Mouse (Mus musculus) layer of hippocampus, adult 2 months (tissue): ENCODE data around the gene Rsc1a1. TPM values are rescaled to one million over a fixed set of nuclear protein-coding genes. Genes with fewer than 3 reads are reported as not detected.

ENCODE experiments used
- DNase-seq, 2 experiments: peaks; one replicate each; pipeline ENCODE4 v3.0.0; 2022; ENCODE audit warnings: low spot score in 2 of 2
- H3K27ac ChIP-seq: fragments of 200-600 bp; 2 replicates; pipeline ENCODE4 v1.8.1; 2022
- H3K4me3 ChIP-seq: fragments of 200-600 bp; 2 replicates; pipeline ENCODE4 v1.8.1; 2022; ENCODE audit warnings: mild to moderate bottlenecking
- CTCF ChIP-seq: fragments of 200-600 bp; conservative IDR thresholded peaks from 2 replicates; pipeline ENCODE4 v1.8.1; 2022; ENCODE audit warnings: antibody characterized with exemption, mild to moderate bottlenecking, moderate library complexity
- total RNA-seq, 2 experiments: library from RNA; stranded (reverse); gene quantifications; 2 replicates each; pipeline ENCODE4 v1.2.3; 2021

Rsc1a1 gene
- total RNA-seq, 2 experiments from 2014 or later, result not detected

DNA sequence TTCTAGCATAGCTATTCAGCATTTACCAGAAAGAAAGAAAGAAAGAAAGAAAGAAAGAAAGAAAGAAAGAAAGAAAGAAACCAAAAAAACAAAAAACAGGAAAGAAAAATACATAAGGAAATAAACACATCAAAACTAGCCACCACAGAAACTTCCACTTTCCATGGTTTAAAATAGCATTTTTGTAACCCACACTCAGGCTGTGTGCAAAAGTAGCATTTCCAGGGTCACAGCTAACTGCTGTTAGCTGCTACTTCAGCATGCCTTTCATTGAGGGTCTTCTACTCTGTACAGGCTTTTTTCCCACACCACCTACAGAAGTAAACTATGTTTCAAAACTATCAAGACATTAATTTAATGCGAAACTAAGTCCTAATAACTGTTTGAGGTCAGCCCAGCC, 33.9 kb upstream of the Rsc1a1 start:
- TF ChIP-seq CTCF, result no peak
- no peak for DNase-seq
- Histone ChIP-seq H3K27ac (peak overlapping the region; percentile 46), H3K4me3 (no peak overlapping the region)

DNA sequence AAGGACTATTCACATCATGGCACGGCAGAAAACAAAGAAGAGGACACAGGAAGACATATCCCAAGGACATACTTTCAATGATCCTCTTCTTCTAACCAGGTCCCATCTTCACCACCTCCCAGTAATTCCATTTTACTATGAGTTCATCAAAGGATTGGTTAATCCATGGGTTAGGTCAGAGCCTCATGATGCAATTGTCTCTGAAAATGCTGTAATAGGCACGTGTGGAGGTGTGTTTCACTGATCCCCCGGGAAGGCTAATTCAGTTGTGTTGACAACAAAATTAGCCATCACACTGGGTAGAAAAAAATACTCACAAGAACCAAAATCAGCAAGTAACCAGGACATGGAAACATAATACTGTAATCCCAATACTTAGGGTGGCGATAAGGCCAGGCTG, 32.2 kb upstream of the Rsc1a1 start:
- no peak for TF ChIP-seq CTCF
- Histone ChIP-seq H3K4me3 (no peak overlapping the region), H3K27ac (no peak overlapping the region)
- no peak for DNase-seq

DNA sequence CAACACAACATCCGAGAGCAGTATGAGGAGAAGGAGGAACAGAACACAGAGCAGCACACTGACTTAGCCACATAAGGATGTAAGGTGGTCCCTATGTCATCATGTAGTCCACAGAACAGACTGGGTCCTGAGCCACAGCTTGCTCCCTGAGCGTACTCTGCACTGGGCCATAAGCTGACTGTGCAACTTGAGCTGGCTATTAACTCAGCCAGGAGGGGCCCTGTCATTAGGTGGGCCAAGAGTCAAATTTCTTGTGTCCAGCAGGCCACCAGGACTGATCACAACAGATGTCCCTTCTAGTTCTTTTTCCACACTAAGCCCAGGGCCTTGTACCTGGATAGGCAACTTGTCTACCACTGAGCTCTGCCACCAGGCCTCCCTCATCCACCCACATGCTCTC, 29.6 kb upstream of the Rsc1a1 start:
- Histone ChIP-seq H3K4me3 (no peak overlapping the region), H3K27ac (peak overlapping the region; percentile 46; the same call in 1 of the 2 replicates)
- TF ChIP-seq CTCF, result no peak
- no peak for DNase-seq

DNA sequence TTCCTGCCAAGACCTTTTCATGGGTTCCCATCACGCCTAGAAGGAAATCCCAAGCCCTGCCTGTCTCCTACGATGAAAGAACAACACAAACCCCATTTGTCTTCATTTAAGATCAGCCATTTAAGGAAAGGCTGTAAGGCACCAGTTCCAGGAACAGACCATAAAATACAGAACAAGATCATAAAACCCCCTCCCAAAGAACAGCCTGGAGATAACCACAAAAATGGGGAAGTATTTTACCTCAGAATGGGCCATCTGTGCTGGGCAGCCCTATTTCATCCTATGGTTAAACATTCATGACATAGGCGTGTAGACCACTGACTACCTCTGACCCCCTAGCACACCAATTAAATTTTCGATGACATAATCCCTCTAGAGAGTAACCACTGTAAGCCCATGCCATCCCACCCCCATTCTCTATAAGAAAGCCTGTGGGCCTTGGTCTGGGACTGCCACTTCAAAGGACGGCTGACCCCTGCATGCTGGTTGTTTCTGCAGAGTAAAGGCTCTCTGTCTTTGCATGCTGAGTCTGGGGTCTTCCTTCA, 28.3 kb upstream of the Rsc1a1 start:
- no peak for TF ChIP-seq CTCF
- Histone ChIP-seq H3K4me3 (no peak overlapping the region), H3K27ac (no peak overlapping the region)
- no peak for DNase-seq

DNA sequence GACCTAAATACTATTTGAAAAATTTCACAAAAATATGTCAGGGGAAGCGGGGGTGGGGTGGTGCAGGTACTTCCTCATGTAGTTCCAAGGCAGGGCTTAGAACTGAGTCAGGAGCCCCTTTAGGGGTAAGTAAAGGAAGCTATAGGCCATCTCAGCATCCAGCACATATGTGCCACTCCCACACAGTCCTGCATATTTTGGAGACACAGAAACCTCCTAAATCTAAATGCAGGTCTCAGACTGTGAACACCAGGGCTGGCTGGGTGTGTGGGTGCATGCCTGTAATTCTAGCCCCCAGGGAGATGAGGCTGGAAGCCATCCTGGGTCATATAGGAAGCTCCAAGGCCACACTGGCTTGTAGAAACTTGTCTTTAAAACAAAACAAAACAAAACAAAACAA, 25.9 kb upstream of the Rsc1a1 start:
- no peak for DNase-seq
- no peak overlapping the region for H3K27ac ChIP-seq
- TF ChIP-seq CTCF, result no peak
- no peak overlapping the region for H3K4me3 ChIP-seq

DNA sequence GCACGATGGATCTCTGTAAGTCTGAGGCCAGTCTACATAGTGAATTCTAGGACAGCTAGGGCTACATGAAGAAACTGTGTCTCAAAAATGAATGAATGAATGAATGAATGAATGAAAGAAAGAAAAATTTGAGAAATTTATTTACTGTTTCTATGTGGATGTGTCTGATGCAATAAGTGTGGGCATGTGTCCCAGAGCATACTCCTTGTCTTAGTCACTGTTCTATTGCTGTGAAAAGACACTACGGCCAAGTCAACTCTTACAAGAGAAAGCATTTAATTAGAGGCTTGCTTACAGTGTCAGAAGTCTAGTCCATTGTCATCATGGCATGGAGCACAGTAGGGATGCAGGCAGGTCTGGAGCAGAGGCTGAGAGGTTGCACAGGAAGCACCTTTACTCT, 23.6 kb upstream of the Rsc1a1 start:
- no peak overlapping the region for H3K27ac ChIP-seq
- DNase-seq, result no peak
- no peak overlapping the region for H3K4me3 ChIP-seq
- no peak for TF ChIP-seq CTCF

DNA sequence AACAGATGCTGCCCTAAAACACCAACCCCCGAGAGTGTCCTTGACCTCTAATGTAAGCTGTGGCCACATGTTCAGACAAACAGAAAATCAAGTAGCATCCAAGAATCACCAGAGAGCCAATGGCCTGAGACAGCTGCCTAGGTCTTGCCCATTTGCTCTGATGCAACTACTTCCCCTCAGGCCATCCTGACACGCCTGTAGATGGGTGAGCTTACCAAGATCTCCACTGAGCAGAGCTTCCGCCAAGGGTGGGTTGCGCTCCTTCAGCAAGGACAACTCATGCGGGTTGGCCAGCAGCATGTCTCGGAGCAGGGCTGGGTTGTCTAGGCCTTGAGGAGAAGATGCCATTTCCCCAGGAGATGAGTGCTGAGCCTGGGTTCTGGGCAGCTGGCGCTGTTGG, 22.6 kb upstream of the Rsc1a1 start:
- Histone ChIP-seq H3K27ac (no peak overlapping the region), H3K4me3 (no peak overlapping the region)
- DNase-seq, result no peak
- no peak for TF ChIP-seq CTCF

DNA sequence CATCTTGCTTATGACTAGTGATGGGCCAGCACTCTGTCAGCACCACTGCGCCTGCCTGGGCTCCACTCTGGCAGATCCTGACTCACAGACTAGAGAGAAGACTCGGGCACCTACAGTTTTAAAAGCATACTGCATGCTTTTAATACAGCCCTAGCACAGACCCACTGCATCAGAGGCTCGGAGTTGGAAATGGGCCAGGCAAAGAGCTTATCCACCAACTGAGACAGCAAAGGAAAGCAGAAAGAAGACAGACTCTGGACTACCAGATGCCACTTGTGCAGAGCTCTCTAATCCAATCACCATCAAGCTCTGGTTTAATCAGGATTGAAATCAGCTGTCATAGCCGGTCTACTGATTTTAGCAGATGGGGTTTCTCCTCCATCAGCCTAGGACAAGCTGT, 19.9 kb upstream of the Rsc1a1 start:
- H3K4me3 ChIP-seq, result no peak overlapping the region
- DNase-seq, result peak; percentile 76 to 91
- peak overlapping the region; percentile 80 for H3K27ac ChIP-seq
- peak; percentile 61 for TF ChIP-seq CTCF

DNA sequence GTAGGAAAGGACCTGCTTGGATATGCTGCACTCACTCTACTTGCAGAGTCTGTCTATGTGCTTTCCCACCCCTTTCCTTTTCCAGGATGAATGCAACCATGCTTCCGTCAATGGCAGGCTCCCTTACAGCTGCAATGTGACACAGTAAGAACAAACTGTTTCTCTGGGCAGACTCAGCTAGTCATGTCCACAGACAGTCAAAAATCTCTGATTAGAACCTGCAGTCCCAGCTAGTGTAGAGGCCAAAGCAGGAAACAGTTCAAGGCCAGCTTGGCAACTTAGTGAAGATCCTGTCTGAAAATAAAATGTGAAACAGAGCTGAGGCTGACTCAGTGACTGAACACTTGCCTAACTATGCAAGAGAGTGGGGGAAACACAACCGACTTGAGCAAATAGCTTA, 19.2 kb upstream of the Rsc1a1 start:
- TF ChIP-seq CTCF, result no peak
- Histone ChIP-seq H3K27ac (peak overlapping the region; percentile 80), H3K4me3 (no peak overlapping the region)
- no peak for DNase-seq

DNA sequence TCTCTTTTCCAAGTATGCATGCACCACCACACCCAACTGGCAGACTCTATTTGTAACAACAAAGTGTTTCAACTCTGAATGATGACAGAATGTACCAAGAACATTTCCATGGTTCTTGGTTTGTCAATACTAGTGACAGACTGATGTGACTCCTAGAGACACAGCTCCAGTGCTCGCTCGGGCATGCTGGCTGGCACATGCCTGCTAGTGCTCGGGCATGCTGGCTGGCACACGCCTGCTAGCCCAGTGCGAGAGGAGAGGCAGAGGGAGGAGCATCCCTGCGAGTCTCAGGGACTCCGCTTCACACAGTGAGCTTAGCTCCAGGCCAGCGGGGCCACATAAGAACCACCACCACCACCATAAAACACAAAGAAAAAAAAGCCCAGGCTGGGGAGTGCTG, 9.3 kb upstream of the Rsc1a1 start:
- TF ChIP-seq CTCF, result no peak
- H3K27ac ChIP-seq, result 0 out of 2 replicates have a peak overlapping the region, but pooled peaks have one; percentile 1

DNA sequence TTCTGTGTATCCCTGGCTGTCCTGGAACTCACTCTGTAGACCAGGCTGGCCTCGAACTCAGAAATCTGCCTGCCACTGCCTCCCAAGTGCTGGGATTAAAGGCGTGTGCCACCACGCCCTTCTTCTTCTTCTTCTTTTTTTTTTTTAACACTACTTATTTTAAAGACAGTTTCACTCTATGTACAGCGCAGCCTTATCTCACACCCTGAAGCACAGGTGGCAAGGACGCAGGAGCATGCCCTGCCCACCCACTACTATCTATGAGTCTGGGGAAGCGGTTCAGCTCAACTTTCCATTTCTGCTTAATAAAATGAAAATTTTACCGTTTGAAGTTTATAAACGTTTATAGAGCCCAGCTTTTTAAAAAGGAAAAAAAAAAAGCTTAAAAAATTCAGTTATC, 3.1 kb upstream of the Rsc1a1 start:
- TF ChIP-seq CTCF, result no peak
- H3K4me3 ChIP-seq, result no peak overlapping the region
- no peak for DNase-seq
- no peak overlapping the region for H3K27ac ChIP-seq

More for the DNA sequence above, 9.3 kb upstream of the Rsc1a1 start:
- DNase-seq, result no peak
- H3K4me3 ChIP-seq, result no peak overlapping the region

DNA sequence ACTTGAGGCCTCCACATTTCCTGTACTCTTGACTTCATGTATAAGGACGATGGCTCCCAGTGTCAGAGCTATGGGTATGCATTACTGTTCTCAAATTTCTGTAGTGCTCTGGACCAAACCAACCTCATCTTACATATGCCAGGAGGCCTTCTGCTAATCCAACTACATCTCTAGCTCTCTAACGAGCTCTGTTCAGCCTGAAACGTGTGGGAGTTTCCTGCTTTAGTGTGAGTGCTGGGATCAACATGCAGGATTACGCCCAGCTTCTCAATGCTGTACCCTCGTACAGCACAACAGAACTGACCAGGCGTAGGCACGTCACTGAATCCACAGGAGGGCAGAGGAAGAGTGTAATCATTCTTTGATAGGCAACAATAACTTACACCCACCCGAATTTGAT, 1.1 kb upstream of the Rsc1a1 start:
- TF ChIP-seq CTCF, result no peak
- peak overlapping the region; percentile 56 for H3K27ac ChIP-seq
- DNase-seq, result no peak

DNA sequence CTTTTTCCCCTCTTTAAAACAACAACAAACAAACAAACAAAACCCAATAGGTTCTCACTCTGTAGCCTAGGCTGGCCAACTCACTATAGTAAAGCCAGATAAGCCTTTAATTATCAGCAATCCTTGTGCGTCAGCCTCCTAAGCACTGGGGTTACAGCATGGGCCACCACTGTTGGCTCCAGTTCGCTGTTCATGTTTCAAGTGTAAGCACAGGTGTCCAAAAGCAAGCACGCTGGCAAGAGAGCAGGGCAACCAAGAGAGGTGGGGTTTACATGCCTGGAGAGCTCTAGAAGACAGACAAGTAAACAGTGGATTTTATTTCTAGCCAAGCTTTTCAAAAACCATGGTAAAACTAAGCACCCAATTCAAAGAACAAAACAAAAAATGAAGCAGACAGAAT, 694 bp upstream of the Rsc1a1 start:
- no peak for DNase-seq
- TF ChIP-seq CTCF, result no peak
- H3K27ac ChIP-seq, result peak overlapping the region; percentile 56
- no peak overlapping the region for H3K4me3 ChIP-seq

More for the DNA sequence above, 1.1 kb upstream of the Rsc1a1 start:
- H3K4me3 ChIP-seq, result no peak overlapping the region

DNA sequence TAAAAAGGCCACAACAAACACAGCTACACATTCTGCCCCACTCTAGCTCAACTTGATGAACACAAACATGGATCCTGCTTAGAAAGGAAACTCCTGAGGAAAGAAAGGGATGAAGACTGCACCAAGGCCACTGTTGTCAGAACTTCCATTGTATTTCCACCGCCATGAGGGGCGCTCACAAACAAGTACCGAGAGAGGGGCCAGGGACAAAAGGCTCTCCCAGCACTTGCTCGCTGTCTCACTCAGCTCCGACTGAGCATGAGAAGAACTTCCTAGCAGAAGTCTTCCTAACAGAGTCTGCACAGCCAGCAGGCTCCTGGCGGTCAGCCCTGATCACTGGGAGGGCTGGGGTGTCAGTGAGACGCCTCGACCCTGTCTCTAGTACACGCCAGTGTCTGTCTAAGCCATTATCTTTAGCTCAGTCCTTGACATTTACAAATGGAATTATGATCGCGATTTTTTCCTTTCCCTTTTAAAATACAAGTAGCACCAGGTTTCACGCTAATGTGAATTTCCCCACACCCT, 2.6 kb downstream of the Rsc1a1 start:
- no peak for TF ChIP-seq CTCF
- Histone ChIP-seq H3K4me3 (no peak overlapping the region), H3K27ac (no peak overlapping the region)
- no peak for DNase-seq
